Mouse (Mus musculus): ENCODE measurements around the gene Cacna1e. TPM values are rescaled to one million over a fixed set of nuclear protein-coding genes. Genes with fewer than 3 reads are reported as not detected.
A peak's percentile ranks its signal among the peaks of the same experiment; 100 is the strongest.

Cacna1e gene
- total RNA-seq, 2 experiments from 2014 or later = 121 to 122 TPM

DNA sequence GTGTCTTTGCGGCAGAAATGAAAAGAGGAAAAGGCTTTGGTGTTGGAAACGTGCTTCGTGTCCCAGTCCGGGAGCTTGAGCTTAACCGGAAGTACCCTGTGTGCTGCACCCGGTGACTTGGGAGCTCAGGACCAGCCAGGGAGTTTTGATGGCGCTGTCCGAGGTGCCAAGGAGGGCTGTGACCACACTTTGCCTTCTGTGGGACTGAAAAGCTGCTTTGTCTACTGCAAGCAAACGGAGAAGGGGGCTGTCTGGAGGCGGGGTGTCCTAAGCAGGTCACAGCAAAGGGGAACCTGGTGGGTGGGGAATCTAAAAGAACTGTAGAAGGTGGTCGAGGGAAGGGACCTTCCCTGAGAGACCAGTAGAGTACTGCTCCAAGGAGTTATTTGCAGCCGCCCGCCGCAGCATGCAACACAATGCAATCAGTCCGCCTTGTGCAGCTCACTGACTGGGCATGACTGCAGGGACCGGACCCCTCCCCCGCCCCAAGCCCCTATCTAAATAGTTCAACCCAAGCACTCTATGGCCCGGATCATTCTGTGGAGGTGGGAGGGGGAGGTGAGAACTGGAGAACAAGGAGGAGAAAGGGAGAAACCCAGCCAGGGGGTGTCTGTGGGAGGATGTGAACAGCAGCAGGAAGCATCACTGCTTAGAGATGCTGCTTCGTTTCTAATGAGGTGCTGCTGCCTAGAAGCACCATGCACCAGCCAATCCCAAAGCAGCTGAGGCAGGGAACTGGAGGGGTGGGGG is 160.6 kb downstream of the Cacna1e start:
- intact Hi-C loops (cut with DNase I) = loop anchor here (10.0 kb wide), 4 partner anchors 229 to 819 kb away; partner anchors contain the start of gene Teddm2

DNA sequence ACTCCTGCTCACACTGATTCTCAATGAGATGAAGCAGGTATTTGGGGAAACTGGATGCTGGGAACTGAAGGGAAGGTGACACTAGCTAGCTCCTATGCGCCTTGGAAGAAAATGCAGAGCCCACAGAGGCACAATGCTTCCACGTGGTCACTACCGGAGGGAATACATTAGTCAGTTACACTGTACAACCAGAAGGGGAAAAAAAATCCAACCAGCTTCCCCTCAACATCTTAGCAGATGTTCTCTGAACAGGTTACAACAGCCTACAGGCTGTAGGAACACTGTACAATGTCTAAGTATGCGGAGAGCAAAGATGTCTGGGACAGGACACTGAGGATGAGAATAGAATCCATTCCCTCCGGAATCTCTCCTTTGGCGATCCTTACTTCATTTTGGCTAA is 161.2 kb downstream of the Cacna1e start:
- intact Hi-C loops (cut with DNase I) = loop anchor here (10.0 kb wide), 4 partner anchors 228 to 818 kb away; partner anchors contain the start of gene Teddm2
- DNase-seq = no peak

More for the DNA sequence above, 160.6 kb downstream of the Cacna1e start:
- peak; percentile 12 for DNase-seq

DNA sequence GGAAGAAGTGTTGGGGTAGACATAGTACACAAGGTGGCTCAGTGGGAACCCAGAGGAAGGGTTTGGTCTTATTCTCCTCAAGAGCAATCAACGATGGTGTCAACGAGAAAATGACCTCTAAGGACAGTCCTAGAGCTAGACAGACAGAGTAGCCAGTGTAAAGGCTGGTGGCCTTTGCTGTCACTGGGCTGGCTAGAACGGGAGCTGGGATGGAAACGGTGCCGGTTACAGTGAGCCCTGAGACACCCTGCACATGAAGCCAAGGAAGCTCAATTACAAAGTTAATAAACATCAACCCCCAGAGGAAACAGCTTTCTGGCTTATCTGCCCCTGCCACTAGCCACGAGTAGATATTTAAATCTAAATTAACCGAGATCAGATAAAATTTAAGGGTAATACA is 168.7 kb downstream of the Cacna1e start:
- no peak for DNase-seq
- intact Hi-C loops (cut with DNase I) = no loop called here

DNA sequence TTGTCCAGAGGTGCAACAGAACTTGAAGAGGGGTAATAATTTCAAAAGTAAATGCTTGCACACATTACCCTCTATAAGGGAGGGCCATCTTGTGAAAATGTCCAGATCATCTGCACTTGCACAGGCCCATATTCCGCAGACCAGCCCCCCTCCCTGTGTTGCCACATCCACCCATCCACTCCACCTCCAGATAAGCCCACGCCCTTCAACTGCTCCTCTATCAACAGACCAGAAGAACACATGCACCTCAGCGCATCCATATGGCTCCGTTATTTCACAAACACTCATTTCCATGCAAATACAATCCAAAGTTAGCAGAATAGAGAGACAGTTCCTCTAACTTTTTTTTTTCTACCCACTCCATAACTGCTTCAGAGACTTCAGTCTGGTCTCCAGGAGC is 171.6 kb downstream of the Cacna1e start:
- intact Hi-C loops (cut with DNase I) = no loop called here
- DNase-seq = no peak

DNA sequence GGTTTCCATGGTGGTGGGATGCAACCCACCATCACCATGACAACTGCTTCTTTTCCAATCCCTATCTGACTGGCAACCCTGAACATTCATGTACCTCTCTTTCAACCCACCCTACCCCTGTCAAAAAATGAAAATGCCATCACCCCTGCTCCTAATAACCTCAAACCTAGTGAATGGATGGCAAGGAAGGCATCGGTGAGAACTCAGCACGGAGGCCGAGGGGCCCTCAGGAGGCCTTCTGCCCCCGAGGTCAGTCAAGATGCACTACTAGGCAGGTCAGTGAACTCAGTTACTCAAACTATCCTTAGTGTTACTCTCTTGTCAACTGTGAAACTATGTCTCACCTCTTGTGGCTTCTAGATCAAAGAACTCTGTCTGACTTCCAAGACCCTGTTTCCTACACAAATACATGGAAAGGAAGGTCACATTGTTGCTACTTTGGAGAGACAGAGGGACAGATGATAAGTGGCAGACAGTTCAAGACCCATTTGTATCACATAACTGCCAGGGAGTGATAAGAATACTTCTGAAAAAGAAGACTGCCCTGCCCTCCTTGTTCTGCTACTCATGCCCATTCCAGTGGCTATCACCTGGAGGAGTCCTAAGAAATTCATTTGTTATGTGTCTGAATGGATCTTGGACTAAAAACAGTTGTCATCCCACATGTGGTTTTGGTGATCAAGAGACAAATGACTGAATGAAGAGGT is 176.6 kb downstream of the Cacna1e start:
- no peak for DNase-seq
- intact Hi-C loops (cut with DNase I) = no loop called here

DNA sequence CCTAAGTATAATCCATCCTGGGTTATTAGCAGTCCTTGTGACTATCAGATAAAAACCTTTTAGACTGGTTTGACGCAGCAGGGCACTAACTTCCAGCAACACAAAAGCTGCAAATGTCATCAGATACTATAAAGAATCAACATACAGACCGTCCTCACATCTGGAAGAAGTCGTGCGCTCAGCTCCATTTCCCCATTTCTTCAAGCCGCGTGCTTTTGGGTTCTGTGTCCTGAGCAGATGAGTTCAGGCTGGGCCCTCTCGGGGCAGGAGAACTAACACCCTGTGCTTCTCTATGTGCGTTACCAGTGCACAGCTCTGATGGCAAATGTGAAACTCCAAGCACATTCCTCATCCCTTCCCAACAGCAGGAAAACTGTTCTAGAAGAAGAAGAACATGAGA is 177.3 kb downstream of the Cacna1e start:
- DNase-seq = no peak
- intact Hi-C loops (cut with DNase I) = no loop called here

DNA sequence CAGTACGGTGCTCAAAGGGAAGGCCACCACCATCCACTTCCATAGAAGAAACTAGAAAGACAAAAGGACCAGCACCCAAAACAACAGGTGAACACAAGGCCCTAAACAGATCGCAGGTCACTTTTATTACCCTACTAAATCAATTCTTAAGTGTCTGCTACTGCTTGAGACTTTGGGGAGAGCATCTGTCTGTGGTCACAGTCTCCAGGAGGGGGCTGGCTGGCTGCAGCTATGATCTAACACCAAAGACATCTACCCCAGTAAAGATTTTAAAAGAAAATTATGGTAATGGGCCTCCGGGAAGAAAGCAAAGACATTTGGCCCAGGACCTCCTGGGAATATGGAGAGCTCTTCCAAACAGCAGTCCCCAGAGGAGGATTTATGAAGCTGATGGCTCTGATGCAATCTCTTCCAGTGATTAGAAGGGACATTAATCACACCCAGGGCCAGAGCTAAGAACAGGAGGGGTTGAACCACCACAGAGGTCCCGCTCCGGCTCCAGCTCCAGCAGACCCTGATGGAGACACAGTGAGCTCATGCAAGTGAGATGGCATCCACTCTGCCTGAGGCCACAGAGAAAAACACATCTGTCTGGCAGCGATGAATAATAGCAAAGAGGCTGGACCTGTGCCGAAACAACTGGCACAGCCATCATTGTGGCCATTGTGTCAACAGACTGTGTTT is 178.3 kb downstream of the Cacna1e start:
- intact Hi-C loops (cut with DNase I) = no loop called here

DNA sequence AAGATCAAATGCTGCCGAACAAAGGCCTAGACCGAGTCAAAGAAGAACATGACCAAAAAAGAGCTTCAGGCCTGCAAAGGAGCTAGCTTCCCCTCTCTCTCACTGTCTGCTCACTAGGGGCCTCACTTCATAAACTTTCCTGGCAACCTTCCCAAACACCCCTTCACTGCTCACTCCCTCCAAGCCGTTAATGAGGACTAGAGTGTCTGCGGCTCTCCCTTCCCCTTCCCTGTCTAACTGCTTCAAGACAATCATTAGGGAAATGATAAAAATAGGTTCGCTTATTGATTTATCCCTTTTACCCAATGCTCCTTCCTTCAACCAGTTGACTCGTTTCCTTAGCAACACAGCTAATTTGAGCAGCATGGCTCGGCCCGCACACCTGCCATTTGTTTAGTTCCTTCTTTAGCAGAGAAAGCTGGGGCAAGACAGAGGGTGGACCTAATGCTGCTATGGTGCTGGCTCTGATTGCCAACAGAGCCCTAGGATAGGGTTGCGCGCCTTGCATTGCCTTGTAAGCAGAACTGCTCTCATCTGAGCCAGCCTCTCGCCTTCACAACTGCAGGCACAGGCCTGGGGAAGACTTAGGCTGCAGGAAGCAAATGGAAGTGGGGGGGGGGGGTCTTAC is 179.6 kb downstream of the Cacna1e start:
- DNase-seq = no peak
- intact Hi-C loops (cut with DNase I) = no loop called here

More for the DNA sequence above, 178.3 kb downstream of the Cacna1e start:
- DNase-seq = no peak

DNA sequence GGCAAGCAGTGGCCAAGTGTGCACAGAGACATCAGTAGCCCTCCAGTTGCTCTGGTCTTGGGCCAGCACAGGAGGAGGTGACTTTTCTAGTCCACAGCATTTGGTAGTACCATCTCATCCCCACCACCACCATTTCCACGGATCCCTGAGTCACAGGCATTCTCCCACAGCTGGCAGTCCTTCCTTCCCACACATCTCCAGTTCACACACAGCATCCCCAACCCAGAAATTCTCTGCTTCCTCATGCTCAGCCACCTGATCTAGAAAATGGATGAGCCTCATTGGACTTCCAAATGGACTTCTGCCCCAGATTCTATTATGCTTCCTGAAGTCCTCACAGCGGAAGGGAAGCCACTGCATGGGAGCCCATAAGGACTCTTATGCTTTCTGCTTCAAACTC is 181.7 kb downstream of the Cacna1e start:
- intact Hi-C loops (cut with DNase I) = no loop called here
- no peak for DNase-seq

DNA sequence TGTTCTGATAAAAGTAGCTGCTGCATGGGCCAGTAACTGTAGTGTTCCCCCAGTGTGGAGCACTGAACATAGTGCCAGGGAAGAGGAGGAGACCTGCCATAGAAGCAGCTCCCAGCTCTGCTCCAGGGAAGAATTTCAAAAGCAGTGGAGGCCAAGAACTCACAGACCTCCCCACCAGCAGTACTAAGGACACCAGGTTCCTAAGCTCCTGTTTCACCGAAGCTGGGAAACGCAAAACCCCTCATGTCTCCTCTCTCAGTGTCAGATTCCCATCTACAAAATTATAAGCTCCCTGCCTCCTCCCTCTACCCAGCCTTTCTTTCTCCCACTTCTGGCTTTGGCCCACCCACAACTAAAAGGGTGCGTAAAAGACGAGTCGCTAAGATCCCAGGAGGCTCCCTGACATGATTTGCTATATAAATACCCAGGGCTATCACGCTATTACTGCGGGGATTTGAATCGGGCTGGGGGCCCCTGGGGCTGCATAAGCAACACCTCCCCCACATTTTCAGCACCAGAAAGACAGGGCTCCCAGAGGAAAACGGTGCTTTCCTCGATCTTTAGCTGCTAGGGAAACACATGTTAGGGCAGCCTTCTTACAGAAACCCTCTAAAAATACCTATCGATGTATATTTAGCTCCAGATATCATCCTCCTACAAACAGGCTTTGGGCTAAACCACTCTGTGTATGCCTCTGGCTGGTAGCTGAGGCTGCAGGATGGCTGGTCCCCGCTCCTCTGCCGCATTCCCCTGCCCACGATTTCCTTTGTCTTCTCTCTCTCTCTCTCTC is 195.2 kb downstream of the Cacna1e start:
- DNase-seq = no peak
- intact Hi-C loops (cut with DNase I) = no loop called here

DNA sequence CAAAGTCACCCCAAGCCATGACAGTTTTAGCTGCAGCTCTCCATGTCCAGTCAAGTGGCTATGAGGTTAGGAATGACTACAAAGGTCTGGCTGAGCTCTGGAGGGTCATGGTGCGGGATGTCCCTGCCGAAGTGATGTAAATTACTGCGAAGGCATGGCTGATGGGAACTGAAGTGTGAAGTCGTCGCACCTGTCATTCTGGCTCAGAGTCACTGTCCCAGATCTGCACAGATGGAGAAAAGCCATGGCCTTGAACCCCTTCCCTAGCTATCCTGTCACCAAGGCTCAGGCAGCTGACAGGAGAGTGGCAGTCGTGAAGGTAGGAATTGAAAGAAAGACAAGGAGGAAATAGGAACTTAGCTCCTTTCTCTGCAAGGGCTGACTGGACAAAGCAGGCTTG is 197.4 kb downstream of the Cacna1e start:
- intact Hi-C loops (cut with DNase I) = no loop called here
- DNase-seq = peak; percentile 18

DNA sequence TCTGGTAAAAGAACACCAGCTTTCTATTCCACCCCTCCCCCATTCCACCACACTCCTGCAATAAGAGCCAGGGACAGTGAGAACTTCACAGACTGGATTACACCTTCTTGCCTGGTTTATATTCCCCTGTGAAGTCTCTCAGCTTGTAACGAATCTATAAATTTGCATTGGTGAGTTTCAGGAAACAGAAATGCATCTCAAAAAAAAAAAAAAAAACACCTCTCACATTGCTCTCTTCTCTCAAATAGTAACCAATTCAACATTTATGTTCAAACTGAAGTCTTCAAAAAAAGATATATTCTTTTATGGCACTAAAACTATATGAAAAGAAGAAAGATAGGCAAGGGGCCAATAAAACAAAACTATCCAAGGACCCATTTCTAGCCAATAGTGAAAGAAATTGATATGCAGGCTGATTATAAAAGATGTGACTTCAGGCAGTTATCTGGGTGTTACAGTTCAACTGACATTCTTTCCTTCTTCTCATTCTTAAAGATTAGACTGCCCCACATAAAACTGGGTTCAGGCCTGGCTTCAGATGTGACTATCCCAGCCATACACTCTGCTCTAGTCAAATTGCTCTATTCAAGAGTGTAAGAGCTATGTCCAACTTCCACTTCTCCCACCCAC is 200.7 kb downstream of the Cacna1e start:
- intact Hi-C loops (cut with DNase I) = no loop called here
- no peak for DNase-seq

DNA sequence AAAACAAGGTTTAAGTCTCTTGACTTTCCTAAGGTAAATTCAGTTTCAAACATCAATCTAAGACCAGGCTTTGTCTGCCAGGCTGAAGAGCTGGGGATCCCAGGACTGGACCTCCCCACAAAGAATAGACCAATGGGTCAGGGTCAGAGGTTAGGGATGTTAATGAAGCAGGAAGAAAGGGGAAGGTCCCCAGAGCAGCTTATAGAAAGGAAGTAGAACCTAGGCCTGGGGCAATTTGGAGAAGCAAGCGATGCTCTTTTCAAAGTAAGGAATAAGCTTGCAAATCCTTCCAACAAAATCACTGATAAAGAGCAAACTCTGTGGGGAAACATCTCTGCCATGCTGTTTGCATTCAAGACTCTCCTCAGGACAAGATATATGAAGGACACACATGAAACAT is 205.3 kb downstream of the Cacna1e start:
- DNase-seq = no peak
- intact Hi-C loops (cut with DNase I) = no loop called here

DNA sequence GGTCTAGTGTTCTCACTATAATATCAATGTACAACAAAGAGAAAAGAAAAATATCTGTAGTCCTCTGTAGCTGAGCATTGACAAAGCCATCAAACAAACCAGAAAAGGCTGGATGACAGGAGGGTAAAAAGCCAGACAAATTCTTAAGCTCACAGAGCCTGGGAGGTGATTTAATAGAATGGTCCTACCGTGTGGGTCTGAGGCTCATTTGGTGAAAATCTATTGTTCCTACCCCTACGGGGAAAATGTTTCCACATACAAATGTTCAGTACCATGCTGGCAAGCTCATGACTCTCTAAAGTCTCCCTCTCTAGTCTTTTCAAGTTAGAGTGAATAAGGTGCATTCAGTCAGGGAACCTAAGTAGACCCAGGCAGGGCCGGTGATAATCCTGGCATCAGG is 206.2 kb downstream of the Cacna1e start:
- intact Hi-C loops (cut with DNase I) = no loop called here
- DNase-seq = no peak

DNA sequence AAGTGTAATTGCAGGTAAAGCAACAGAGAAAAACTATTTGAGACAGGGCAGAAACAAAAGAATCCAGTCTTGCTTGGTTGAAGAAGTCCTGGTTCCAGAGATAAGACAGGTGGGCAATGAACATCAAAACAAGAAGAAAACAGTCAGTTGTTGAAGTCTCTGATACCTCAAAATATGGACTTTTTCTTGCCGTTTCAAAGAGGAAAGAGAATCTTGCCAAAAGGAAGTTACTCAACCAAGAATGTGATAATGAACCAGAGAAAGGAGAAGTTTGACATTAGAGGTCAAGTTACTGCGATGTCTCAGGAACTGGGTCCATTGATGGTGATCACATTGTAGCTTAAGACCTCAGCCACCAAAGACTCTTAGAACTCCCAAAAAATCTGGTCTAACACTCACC is 206.6 kb downstream of the Cacna1e start:
- intact Hi-C loops (cut with DNase I) = no loop called here
- DNase-seq = no peak

DNA sequence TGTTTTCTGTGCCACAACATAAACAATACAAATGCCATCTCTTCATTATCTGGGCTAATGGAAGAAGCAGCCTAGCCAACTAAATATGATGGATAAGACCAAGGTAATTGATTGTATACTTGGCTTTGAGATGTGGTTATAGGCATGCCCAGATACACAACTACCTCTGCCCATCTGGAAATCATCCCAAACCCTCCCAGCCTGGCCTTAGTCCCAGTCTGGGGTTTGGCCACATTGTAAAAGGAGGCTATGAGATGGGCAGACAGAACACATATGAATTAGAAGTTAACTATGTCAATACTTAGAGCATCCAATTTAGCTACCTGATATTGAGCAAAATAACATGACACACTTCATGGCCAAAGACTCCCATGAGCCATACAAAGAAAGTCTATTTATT is 220.6 kb downstream of the Cacna1e start:
- intact Hi-C loops (cut with DNase I) = no loop called here
- peak; percentile 40 for DNase-seq

DNA sequence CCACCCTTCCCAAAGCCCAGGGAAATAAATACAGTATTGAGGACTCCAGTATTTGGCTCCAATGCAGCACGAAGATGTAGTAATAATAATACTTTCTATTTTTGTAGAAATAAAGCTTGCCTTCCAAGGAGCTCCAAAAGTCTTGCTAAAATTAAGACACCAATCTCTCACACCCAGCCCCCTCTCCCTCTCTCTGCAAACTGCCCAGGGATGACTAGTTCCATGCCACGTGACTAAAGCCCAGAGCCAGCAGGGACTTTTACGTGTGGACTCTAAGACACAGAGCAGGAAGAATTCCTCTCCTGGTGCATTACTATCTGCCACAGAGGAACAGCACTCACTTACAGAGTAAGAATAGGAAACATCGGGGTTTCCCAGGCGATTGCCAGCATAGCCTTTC is 222.3 kb downstream of the Cacna1e start:
- DNase-seq = no peak
- intact Hi-C loops (cut with DNase I) = no loop called here

DNA sequence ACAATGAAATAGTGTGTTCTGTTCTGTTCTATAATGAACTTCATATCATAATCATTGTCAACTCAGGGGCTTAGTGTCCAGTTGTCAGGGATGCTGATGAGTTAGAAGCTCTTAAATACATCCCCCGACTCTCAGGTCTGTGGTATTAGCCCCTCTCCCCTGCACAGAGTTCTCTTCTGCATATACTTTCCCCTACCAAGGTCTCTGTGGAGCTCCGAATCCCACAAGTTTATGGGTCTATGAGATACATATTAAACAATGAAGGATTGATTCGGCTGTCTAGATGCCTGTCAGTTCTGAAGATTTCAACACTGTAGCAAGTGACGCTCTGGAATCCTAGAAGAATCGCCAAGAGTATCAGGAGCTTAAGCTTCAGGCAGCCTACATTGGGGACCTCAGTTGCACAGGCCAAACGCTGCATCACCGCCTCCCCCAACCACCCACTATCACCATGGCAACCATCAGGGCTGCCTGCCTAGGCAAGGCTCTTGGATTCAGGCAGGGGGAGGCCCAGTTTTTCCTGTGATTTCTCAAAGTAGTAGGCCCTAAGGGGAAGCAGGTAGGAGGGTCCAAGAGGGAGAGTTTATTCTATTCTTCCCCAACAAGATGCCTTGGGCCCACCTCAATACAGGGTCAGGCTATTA is 223.0 kb downstream of the Cacna1e start:
- DNase-seq = peak; percentile 72
- intact Hi-C loops (cut with DNase I) = no loop called here

DNA sequence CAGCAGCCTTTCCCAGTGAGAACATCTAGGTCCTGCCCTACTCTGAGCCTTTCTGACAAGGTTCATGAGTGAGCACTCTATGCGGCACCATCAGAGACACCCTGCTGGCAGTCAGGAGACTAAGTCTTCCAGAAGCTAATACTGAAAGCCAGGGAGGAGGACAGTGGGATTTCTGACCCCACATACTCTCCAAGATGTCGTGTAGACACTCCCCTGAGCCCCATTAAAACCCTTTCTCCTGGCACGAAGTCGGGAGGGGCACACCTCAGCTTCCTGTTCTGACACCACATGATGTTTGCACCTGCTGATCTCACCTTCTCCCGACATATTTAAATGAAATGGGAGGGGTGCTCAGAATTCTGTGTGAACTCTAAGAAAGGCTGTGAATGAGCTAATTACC is 226.9 kb downstream of the Cacna1e start:
- no peak for DNase-seq
- intact Hi-C loops (cut with DNase I) = no loop called here
